Mouse (Mus musculus): ENCODE results near the gene Mamdc4.
"Not testable (repeated sequence)": the region's sequence is repeated elsewhere in the genome, so short reads cannot be mapped to it uniquely, and the experiment has no call there.

Mamdc4 gene

DNA sequence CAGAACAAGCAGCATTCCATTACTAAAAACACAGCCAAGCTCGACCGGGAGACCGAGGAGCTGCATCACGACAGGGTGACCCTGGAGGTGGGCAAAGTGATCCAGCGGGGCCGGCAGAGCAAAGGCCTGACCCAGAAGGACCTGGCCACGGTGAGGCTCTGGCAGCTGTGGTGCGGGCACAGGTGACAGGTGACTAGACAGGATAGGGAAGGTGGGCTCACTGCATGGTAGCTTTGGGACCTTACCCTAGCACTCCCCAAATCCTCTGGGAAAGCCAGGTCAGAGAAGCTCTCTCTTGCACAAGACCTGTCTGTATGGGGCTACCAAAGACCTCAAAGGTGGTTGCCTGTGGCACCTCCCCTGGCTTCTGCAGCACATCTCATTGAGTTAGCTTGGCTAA, 14.1 kb downstream of the Mamdc4 start:
- DNase-seq (ENCODE audit: low read depth, low spot score) = no peak

- no peak for DNase-seq (ENCODE audit: low read depth, low spot score)
Observed at GRCm38 (mm10) chr2:25558774-25559173, 15.9 kb downstream of the Mamdc4 start.

GRCm38 (mm10) chr2:25557964-25558360, 16.7 kb downstream of the Mamdc4 start:
- DNase-seq (ENCODE audit: low read depth, low spot score) = no peak

DNA sequence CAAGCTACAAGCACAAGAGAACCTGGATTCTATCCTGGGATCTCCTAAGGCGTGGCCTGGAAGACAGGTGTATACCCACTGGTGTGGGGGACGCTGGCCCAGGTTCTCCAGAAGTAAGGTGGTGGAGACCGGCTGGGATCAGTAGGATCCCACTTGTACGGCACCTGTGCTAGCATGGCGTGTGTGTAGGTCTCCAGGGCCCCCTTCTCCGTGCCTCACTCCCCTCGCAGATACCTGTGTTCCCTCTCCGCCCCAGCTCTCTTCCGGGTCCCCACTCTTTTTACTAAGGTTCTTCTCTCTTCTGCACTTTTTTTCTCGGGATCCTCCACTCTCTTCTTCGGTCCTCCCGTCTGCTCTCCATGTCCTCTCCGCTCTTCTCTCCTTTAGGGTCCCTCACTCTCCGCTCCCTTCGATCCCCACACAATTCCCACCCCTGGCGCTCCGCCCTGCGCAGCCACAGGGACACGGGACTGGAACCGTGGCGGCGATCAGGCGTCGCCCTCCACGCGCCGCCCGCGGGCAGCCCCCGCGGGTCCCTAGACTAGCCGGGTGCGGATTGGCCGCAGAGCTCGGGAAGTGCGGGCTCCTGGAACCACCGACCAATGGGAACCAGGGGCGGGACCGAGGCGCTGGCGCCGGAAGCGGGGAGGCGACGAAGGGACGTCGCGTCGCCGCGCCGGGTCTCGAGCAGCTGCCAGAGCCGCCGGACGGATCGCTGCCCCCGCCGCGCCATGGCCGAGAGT, 17.3 kb downstream of the Mamdc4 start, which contains the start of gene Edf1:
Gene Edf1, plus strand, starts transcription at position 627 of the 743 bp plus-strand sequence.
- DNase-seq (ENCODE audit: low read depth, low spot score) = peak; percentile 94

DNA sequence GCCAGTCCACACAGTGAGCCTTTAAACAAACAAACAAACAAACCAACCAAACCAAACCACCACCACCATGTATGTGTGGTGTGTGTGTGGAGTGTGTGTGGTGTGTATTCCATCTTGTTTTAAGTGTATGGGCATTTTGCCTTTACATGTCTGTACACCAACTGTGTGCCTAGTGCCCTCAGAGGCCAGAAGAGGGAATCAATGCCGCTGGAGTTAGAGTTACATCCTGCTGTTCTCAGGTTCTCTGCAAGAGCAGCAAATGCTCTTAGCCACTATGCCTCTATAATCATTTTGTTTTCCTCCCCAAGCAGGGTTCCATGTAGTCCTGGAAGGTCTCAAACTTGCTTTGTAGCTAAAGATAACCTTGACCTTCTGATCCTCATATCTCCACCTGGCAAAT, 18.3 kb downstream of the Mamdc4 start:
- no peak for DNase-seq (ENCODE audit: low read depth, low spot score)

- not testable (repeated sequence) for DNase-seq (ENCODE audit: low read depth, low spot score)
Observed at GRCm38 (mm10) chr2:25555479-25555878, 19.2 kb downstream of the Mamdc4 start.

GRCm38 (mm10) chr2:25553171-25553786, 21.4 kb downstream of the Mamdc4 start:
- not testable (repeated sequence) for DNase-seq (ENCODE audit: low read depth, low spot score)

DNA sequence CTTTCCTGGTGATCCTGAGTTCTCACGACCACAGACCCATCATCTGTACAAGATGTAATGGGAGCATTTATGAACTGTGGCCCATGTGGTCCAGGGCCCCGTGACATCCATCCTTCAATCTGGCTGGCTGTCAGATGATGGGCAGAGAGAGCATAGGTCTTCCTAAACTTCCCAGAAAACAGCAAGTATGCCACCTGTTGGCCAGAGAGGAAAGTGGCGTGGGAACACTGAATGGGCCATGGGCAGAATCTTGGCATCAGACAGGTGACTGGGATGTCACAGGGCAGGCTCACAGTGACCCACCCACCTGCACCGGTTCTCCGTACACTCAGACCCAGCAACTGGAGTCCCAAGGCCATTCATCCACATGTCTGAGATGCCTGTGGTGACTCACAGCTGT, 23.5 kb downstream of the Mamdc4 start:
- peak; percentile 70 for DNase-seq (ENCODE audit: low read depth, low spot score)

GRCm38 (mm10) chr2:25549021-25549991, 25.3 kb downstream of the Mamdc4 start:
- peak; percentile 90 for DNase-seq (ENCODE audit: low read depth, low spot score)

GRCm38 (mm10) chr2:25546811-25547491, 27.7 kb downstream of the Mamdc4 start, which contains the start of gene Traf2:
Gene Traf2, minus strand, starts transcription at chr2:25546940.
- DNase-seq (ENCODE audit: low read depth, low spot score) = peak; percentile 99

GRCm38 (mm10) chr2:25545996-25546810, 28.4 kb downstream of the Mamdc4 start:
- DNase-seq (ENCODE audit: low read depth, low spot score) = no peak

DNA sequence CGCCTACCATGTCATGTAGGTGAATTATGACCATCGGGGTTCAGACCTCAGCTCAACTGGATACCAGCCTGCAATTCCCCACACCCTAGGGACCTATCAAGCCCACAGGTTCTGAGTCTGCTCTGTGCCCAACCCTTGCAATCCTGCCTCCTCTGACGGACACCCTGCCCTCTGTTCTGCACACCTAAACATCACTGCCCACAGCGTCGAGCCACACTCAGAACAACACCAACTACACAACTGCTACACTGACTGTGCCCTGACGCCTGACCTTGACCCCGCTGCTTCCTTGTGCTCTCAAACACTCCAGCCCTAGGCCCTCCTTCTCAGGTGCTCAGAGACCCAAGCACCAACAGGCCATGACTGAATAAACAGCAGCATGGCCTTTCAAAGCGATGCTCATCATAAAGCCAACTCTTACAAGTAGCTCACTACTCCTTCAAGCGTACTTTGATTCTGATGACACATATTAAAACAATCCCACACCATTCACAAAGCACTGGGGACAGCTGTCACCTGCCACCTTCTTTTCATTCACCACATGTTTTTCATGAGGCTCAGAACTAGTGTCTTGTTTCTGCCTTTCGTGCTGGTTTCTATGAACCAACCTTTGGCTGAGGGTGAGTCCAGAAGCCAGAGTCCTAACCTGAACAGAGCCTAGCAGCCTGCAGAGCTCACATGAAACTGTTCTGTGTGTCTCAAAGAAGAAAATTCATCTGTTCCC, 32.8 kb downstream of the Mamdc4 start:
- DNase-seq (ENCODE audit: low read depth, low spot score) = no peak

GRCm38 (mm10) chr2:25540541-25540948, 34.1 kb downstream of the Mamdc4 start:
- DNase-seq (ENCODE audit: low read depth, low spot score) = no peak

DNA sequence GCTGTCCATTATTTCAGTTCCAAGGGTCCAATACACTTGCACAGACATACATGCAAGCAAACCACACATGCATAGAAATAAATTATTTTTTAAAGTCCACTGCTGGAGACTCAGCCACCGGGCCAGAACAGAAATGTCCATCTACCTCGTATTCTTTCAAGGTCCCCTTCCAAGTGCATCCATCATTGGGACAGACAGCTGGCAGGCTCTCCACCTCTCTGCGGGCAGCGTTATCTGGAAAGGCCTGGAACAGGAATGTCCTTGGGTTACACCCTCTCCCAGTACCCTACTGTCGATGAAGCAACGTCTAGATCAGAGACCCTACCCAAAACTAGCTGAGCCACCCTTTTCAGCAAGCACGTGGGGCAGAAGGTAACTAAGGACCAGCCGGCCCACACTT, 38.1 kb downstream of the Mamdc4 start:
- DNase-seq (ENCODE audit: low read depth, low spot score) = no peak

- no peak for DNase-seq (ENCODE audit: low read depth, low spot score)
Observed at GRCm38 (mm10) chr2:25534866-25535182, 39.8 kb downstream of the Mamdc4 start.

- DNase-seq (ENCODE audit: low read depth, low spot score) = peak; percentile 91
Observed at GRCm38 (mm10) chr2:25534178-25534865, 40.3 kb downstream of the Mamdc4 start.

- peak; percentile 55 for DNase-seq (ENCODE audit: low read depth, low spot score)
Observed at GRCm38 (mm10) chr2:25533707-25534106, 40.9 kb downstream of the Mamdc4 start.

DNA sequence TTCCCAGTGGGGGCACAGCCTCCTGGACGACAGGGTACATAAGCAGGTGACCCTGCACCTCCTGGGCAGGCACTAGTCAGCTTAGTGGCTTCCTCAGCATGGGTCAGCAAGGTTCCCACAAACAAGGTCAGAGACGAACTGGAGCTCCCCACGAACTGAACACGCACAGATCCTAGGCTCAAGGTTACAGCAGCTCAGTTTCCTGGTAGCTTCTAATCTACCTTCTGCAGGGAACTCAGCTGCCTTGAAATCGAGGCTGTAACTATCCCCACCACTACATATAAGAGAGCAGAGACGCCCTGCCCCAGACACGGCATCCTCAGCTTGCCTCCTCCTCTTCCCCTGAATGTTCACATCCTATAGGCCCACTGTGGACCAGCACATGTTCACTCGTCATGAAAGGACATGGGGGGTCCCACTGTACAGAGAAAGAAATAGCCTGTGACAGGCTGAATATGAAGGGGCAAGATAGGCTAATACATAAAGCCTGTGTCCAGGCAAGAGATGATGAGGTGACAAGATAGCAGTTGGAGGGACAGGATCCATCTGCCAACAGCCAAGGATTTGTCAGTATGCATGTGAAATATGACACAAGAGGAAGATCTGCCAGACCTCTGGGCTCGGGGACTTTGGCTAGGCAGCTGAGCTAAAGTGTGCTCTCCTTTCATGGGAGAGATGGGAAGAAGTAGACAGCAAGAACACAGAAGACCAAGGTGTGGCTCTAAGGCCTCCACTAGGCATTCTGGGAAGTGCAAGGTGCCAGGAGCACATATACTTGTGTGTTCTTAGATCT, 47.9 kb downstream of the Mamdc4 start:
- DNase-seq (ENCODE audit: low read depth, low spot score) = no peak
